Mouse (Mus musculus): ENCODE measurements around the gene Lrp2. TPM values are rescaled to one million over a fixed set of nuclear protein-coding genes. Genes with fewer than 3 reads are reported as not detected.
"Not testable (repeated sequence)": the region's sequence is repeated elsewhere in the genome, so short reads cannot be mapped to it uniquely, and the experiment has no call there.

Lrp2 gene
- polyA plus RNA-seq, 1 experiment: not detected

DNA sequence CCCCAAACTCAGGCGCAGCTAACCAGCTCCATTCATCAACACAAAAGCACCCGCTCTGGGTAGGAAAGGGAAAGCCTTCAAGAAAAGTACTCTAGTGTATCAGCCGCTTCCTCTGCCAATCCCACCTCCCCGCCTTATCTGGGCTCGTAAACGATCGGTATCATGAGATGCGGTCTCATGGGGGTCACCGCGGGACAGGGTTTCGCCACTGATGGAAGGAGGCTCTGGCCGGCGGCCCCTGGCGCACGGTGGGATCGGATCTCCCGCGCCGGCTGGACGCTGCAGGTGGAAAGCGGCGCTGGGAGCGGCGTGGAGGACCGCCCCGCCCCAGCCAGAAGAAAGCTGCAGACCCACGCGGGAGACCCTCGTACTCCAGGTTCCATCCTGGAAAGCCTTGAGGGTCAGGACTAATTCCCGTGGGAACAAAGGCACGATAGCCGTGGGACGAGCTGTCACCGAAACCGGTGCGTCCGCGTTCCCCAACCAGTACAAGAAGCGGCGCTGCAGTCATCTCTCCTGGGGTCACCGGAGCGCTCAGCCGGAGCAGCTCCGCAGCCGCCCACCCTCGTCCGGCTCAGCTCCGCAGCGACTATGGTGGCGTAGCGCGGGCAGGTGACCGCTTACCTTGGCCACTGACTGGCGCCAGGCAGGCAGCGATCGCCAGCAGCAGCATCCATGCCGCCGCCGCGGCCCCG lies 527 bp downstream of the Lrp2 start:
- Histone ChIP-seq H3K4me1 (ENCODE audit: control insufficient read depth, insufficient read depth, low read length) (peaks cover 2% of the 10 kb centered on the region; the same call in 1 of the 2 replicates), H3K4me3 (ENCODE audit: insufficient read depth, low read length) (peak overlapping the region; percentile 60), H3K27ac (ENCODE audit: insufficient read depth, low read depth, low read length) (no peak overlapping the region)
- TF ChIP-seq POLR2A (IDR thresholded peaks at IDR 0.05; ENCODE audit: borderline replicate concordance, low read depth, low read length) (no peak), CTCF (IDR thresholded peaks at IDR 0.05; ENCODE audit: low read depth, low read length) (no peak)

- H3K4me1 ChIP-seq (ENCODE audit: control insufficient read depth, insufficient read depth, low read length): peaks cover 2% of the 10 kb centered on the region; the same call in 1 of the 2 replicates
- H3K4me3 ChIP-seq (ENCODE audit: insufficient read depth, low read length): no peak overlapping the region
- no peak overlapping the region for H3K27ac ChIP-seq (ENCODE audit: insufficient read depth, low read depth, low read length)
- no peak for TF ChIP-seq POLR2A (IDR thresholded peaks at IDR 0.05; ENCODE audit: borderline replicate concordance, low read depth, low read length)
- no peak for TF ChIP-seq CTCF (IDR thresholded peaks at IDR 0.05; ENCODE audit: low read depth, low read length)
Measured at GRCm38 (mm10) chr2:69584117-69584933, 1.5 kb downstream of the Lrp2 start.

DNA sequence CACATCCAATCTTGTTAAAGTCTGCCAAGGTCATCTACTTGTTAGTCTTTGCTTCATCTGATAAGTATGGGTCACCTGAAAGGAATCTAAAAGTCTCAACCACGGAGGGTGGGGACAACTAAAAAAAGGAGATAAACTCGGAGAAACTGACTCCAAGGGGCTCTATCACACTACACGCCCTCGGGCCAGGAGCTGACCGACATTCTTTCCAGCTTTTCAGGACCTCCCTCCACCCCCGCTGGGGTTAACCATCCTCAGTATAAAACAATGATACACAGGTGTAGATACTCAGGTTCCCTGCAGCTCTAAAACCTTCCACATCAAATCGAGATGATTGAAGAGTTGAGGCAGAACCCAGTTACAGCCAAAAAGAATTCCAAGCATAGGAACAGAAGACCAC lies 3.0 kb downstream of the Lrp2 start:
- Histone ChIP-seq H3K27ac (ENCODE audit: insufficient read depth, low read depth, low read length) (no peak overlapping the region), H3K4me3 (ENCODE audit: insufficient read depth, low read length) (no peak overlapping the region), H3K4me1 (ENCODE audit: control insufficient read depth, insufficient read depth, low read length) (peaks cover 2% of the 10 kb centered on the region; the same call in 1 of the 2 replicates)
- TF ChIP-seq POLR2A (IDR thresholded peaks at IDR 0.05; ENCODE audit: borderline replicate concordance, low read depth, low read length) (no peak), CTCF (IDR thresholded peaks at IDR 0.05; ENCODE audit: low read depth, low read length) (no peak)

DNA sequence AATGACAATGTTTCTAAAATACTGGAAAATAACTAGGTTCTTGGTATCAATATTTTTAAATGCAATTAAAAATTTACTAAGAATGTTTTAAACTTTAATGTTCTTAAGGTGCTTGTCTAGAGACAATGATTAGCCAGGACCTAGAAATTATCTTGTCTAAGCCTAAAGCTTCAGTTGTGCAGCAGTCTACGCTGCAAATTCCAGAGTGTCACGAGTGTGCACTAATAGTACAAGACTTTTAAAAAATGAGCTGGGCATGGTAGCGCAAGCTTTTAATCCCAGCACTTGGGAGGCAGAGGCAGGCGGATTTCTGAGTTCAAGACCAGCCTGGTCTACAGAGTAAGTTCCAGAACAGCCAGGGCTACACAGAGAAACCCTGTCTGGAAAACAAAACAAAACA lies 3.8 kb downstream of the Lrp2 start:
- H3K27ac ChIP-seq (ENCODE audit: insufficient read depth, low read depth, low read length); H3K4me3 ChIP-seq (ENCODE audit: insufficient read depth, low read length); H3K4me1 ChIP-seq (ENCODE audit: control insufficient read depth, insufficient read depth, low read length): not testable (repeated sequence)

DNA sequence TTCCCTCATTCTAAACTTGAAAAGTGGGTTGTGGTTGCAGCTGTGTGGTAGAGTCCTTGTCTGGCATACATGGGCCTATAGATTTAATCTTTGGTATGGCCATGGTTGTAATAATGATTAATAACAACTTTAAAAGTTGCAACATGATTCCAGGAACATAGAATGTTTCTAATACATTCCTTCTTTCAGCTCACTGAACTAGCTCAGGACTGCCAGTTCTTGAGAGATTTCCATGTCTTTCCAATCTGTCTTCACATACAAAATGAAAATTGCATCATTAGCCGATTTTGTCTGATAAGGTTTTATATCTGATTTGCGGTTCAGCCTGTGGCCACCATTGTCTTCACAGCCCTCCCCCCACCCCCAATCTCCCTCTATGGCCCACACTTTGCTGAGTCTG lies 5.8 kb downstream of the Lrp2 start:
- H3K27ac ChIP-seq (ENCODE audit: insufficient read depth, low read depth, low read length): no peak overlapping the region
- TF ChIP-seq POLR2A (IDR thresholded peaks at IDR 0.05; ENCODE audit: borderline replicate concordance, low read depth, low read length) (no peak), CTCF (IDR thresholded peaks at IDR 0.05; ENCODE audit: low read depth, low read length) (no peak)
- peaks cover 9% of the 10 kb centered on the region for H3K4me1 ChIP-seq (ENCODE audit: control insufficient read depth, insufficient read depth, low read length)
- H3K4me3 ChIP-seq (ENCODE audit: insufficient read depth, low read length): no peak overlapping the region

DNA sequence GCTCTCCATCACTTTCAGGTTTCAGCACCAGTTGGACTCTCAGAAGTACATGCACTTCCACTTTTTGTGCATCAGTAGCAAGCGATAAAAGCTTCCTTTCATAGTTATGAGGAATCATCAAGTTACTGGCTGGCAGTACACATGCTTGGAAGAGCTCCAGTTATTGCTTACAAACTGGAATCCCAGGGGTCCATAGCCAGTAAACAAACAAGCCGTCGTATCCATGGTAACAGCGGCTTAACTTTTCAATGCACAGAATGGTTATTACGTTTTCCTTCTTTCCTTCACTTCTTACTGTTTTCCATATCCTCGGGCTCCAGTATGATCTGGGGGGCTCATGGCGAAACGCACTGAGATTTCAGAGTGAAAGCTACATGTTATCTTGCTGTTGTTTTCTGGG lies 7.7 kb downstream of the Lrp2 start:
- Histone ChIP-seq H3K4me3 (ENCODE audit: insufficient read depth, low read length) (no peak overlapping the region), H3K4me1 (ENCODE audit: control insufficient read depth, insufficient read depth, low read length) (peaks cover 10% of the 10 kb centered on the region), H3K27ac (ENCODE audit: insufficient read depth, low read depth, low read length) (no peak overlapping the region)
- TF ChIP-seq CTCF (IDR thresholded peaks at IDR 0.05; ENCODE audit: low read depth, low read length): no peak
- no peak for TF ChIP-seq POLR2A (IDR thresholded peaks at IDR 0.05; ENCODE audit: borderline replicate concordance, low read depth, low read length)

DNA sequence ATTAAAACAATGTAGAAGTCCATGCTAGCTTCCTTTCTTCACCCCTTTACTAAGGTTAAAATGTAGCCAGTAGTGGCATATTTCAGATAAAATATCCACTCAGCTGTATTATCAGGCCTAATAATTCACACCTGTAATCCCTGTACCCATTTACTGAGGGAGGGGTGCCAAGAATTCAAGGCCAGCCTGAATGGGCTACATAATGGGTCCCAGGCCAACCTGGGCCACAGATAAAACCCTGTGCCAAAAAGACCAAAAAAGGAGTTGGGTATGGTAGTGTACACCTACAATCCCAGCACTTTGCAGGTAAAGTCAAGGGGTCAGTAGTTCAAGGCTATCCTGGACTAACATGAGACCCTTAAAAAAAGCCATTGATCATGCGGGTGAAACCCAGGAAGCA lies 9.3 kb downstream of the Lrp2 start:
- TF ChIP-seq CTCF (IDR thresholded peaks at IDR 0.05; ENCODE audit: low read depth, low read length) (no peak), POLR2A (IDR thresholded peaks at IDR 0.05; ENCODE audit: borderline replicate concordance, low read depth, low read length) (no peak)

GRCm38 (mm10) chr2:69574934-69575333 lies 10.9 kb downstream of the Lrp2 start:
- peaks cover 10% of the 10 kb centered on the region for H3K4me1 ChIP-seq (ENCODE audit: control insufficient read depth, insufficient read depth, low read length)
- peak overlapping the region; percentile 29 for H3K27ac ChIP-seq (ENCODE audit: insufficient read depth, low read depth, low read length)
- TF ChIP-seq POLR2A (IDR thresholded peaks at IDR 0.05; ENCODE audit: borderline replicate concordance, low read depth, low read length): no peak
- no peak for TF ChIP-seq CTCF (IDR thresholded peaks at IDR 0.05; ENCODE audit: low read depth, low read length)
- H3K4me3 ChIP-seq (ENCODE audit: insufficient read depth, low read length): no peak overlapping the region

More for the DNA sequence above, 9.3 kb downstream of the Lrp2 start:
- H3K27ac ChIP-seq (ENCODE audit: insufficient read depth, low read depth, low read length): no peak overlapping the region
- H3K4me1 ChIP-seq (ENCODE audit: control insufficient read depth, insufficient read depth, low read length): peaks cover 10% of the 10 kb centered on the region
- no peak overlapping the region for H3K4me3 ChIP-seq (ENCODE audit: insufficient read depth, low read length)

DNA sequence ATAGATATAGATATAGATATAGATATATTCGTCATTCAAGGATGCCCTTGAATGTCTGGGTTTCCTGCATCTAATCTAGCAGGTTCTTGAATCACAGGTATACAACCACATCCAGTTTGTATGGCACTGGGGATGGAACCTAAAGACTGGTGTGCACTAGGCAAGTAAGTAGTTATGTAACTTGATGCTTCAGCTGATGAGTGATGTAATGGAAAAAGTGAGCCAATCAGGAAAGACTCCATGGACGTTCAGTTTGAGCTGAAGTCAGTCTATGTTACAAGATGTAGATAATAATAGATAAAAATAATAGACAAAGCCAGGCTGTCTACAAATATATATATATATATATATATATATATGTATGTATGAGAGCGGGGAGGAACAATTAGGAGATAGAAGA lies 11.6 kb downstream of the Lrp2 start:
- Histone ChIP-seq H3K4me3 (ENCODE audit: insufficient read depth, low read length) (no peak overlapping the region), H3K27ac (ENCODE audit: insufficient read depth, low read depth, low read length) (no peak overlapping the region), H3K4me1 (ENCODE audit: control insufficient read depth, insufficient read depth, low read length) (peaks cover 10% of the 10 kb centered on the region)
- TF ChIP-seq POLR2A (IDR thresholded peaks at IDR 0.05; ENCODE audit: borderline replicate concordance, low read depth, low read length) (no peak), CTCF (IDR thresholded peaks at IDR 0.05; ENCODE audit: low read depth, low read length) (no peak)

- H3K4me3 ChIP-seq (ENCODE audit: insufficient read depth, low read length): no peak overlapping the region
- H3K4me1 ChIP-seq (ENCODE audit: control insufficient read depth, insufficient read depth, low read length): peaks cover 10% of the 10 kb centered on the region
- TF ChIP-seq POLR2A (IDR thresholded peaks at IDR 0.05; ENCODE audit: borderline replicate concordance, low read depth, low read length) (no peak), CTCF (IDR thresholded peaks at IDR 0.05; ENCODE audit: low read depth, low read length) (no peak)
- H3K27ac ChIP-seq (ENCODE audit: insufficient read depth, low read depth, low read length): no peak overlapping the region
Measured at GRCm38 (mm10) chr2:69573733-69574054, 12.2 kb downstream of the Lrp2 start.

Measured in bone marrow macrophage, adult 2 months (primary cell).